Mouse (Mus musculus) regulatory T cell (primary cell): ENCODE data around the gene Gm10647.

Source experiments
- in situ Hi-C: fragments of 300-600 bp; cut with MboI, MseI; formaldehyde crosslinking; loops from one replicate; pipeline ENCODE4 v1.15.1; 2025; ENCODE audit warnings: high pct_unique_total_duplicates

The Gm10647 gene

GRCm38 (mm10) chr9:66846822-66847221 is 50.0 kb downstream of the Gm10647 start:
- in situ Hi-C loops = no loop called here
